Mouse (Mus musculus) limb, embryonic 15.5 days (tissue): Measurements from ENCODE around the gene Irf2bp1. TPM values are rescaled to one million over a fixed set of nuclear protein-coding genes. Genes with fewer than 3 reads are reported as not detected.

Experiments used
- ATAC-seq: fragments of 200-750 bp; cut with Nextera tagmentation; 2 replicates; pipeline ENCODE4 v1.8.0; 2017; ENCODE audit warnings: low read depth, moderate TSS enrichment; ENCODE audit not compliant: insufficient number of reproducible peaks, low FRiP score, low TSS enrichment
- H3K27ac ChIP-seq: fragments of 300-500 bp; sonication (generic); 2 replicates; pipeline ENCODE4 v1.5.1; 2015; ENCODE audit warnings: moderate library complexity, mild to moderate bottlenecking, inconsistent platforms
- H3K27me3 ChIP-seq: fragments of 300-500 bp; sonication (generic); 2 replicates; pipeline ENCODE4 v1.6.1; 2015; ENCODE audit warnings: inconsistent platforms
- H3K36me3 ChIP-seq: fragments of 300-500 bp; sonication (generic); 2 replicates; pipeline ENCODE4 v1.6.1; 2015; ENCODE audit warnings: inconsistent platforms
- H3K4me1 ChIP-seq: fragments of 300-500 bp; sonication (generic); 2 replicates; pipeline ENCODE4 v1.6.1; 2015; ENCODE audit warnings: inconsistent platforms
- H3K4me2 ChIP-seq: fragments of 300-500 bp; sonication (generic); 2 replicates; pipeline ENCODE4 v1.6.1; 2015; ENCODE audit warnings: mild to moderate bottlenecking, inconsistent platforms
- H3K4me3 ChIP-seq: fragments of 300-500 bp; sonication (generic); 2 replicates; pipeline ENCODE4 v1.5.1; 2015; ENCODE audit warnings: mild to moderate bottlenecking, inconsistent platforms
- H3K9ac ChIP-seq: fragments of 300-500 bp; sonication (generic); 2 replicates; pipeline ENCODE4 v1.6.1; 2015; ENCODE audit warnings: inconsistent platforms
- H3K9me3 ChIP-seq: fragments of 300-500 bp; sonication (generic); 2 replicates; pipeline ENCODE4 v1.6.1; 2016; ENCODE audit warnings: inconsistent platforms
- WGBS: fragments of 180-500 bp; shearing (Covaris S2); methylation state at CpG from one replicate; pipeline ENCODE4 v1.1.7; 2015; 5-methylcytosine and 5-hydroxymethylcytosine counted together
- polyA plus RNA-seq: library from polyadenylated mRNA; unstranded; fragments of >200 nt; fragmentation: Nextera tagmentation; extraction: Ambion mirVana; gene quantifications from 2 replicates; pipeline ENCODE4 v1.2.1, GENCODE M21; 2015

Irf2bp1 gene
- polyA plus RNA-seq: 24.0 and 26.1 TPM in 2 replicates

GRCm38 (mm10) chr7:19003902-19004630 lies at the start of gene Irf2bp1:
Gene Irf2bp1 (plus strand): TSS chr7:19004044.
- Histone ChIP-seq H3K4me3 (peak within 1 kb of the TSS; percentile 82), H3K27ac (peak within 1 kb of the TSS; percentile 98), H3K4me2 (peak within 1 kb of the TSS; percentile 97), H3K27me3 (no peaks in the 10 kb centered on the region), H3K9me3 (no peaks in the 10 kb centered on the region), H3K36me3 (peaks cover 28% of the 10 kb centered on the region), H3K9ac (peak within 1 kb of the TSS; percentile 91), H3K4me1 (peaks cover 61% of the 10 kb centered on the region)
- under 1% methylated on average over 79 of the region's 90 CpGs for WGBS
- peak; percentile 68 for ATAC-seq

GRCm38 (mm10) chr7:18957569-18958383 lies 46.1 kb upstream of the Irf2bp1 start:
- 1% methylated on average over 79 of the region's 107 CpGs for WGBS

GRCm38 (mm10) chr7:18958384-18958766 lies 45.5 kb upstream of the Irf2bp1 start:
- H3K9ac ChIP-seq: peak overlapping the region; percentile 35
- no peak overlapping the region for H3K27ac ChIP-seq
- H3K4me1 ChIP-seq: peaks cover 17% of the 10 kb centered on the region
- under 1% methylated on average over 21 of the region's 21 CpGs for WGBS
- H3K4me2 ChIP-seq: peak overlapping the region; percentile 92
- peak overlapping the region; percentile 56 for H3K4me3 ChIP-seq
- H3K36me3 ChIP-seq: no peaks in the 10 kb centered on the region
- H3K9me3 ChIP-seq: no peaks in the 10 kb centered on the region
- no peak for ATAC-seq
- H3K27me3 ChIP-seq: peaks cover 81% of the 10 kb centered on the region

More at GRCm38 (mm10) chr7:18957569-18958383, 46.1 kb upstream of the Irf2bp1 start:
- H3K27me3 ChIP-seq: peaks cover 75% of the 10 kb centered on the region
- H3K27ac ChIP-seq: no peak overlapping the region
- H3K9ac ChIP-seq: peak overlapping the region; percentile 35
- H3K9me3 ChIP-seq: no peaks in the 10 kb centered on the region
- no peaks in the 10 kb centered on the region for H3K36me3 ChIP-seq
- H3K4me2 ChIP-seq: peak overlapping the region; percentile 92
- ATAC-seq: 0 out of 2 replicates have a peak, but pooled peaks have one; percentile 63
- H3K4me1 ChIP-seq: peaks cover 15% of the 10 kb centered on the region
- H3K4me3 ChIP-seq: peak overlapping the region; percentile 56

GRCm38 (mm10) chr7:18959446-18959845 lies 44.4 kb upstream of the Irf2bp1 start:
- Histone ChIP-seq H3K9me3 (no peaks in the 10 kb centered on the region), H3K4me2 (no peak overlapping the region), H3K27ac (no peak overlapping the region), H3K36me3 (no peaks in the 10 kb centered on the region), H3K9ac (no peak overlapping the region), H3K27me3 (peaks cover 90% of the 10 kb centered on the region), H3K4me1 (peaks cover 19% of the 10 kb centered on the region), H3K4me3 (no peak overlapping the region)
- no peak for ATAC-seq
- WGBS: 44% methylated on average over 8 of the region's 8 CpGs

GRCm38 (mm10) chr7:18962171-18962792 lies 41.6 kb upstream of the Irf2bp1 start:
- no peak for ATAC-seq
- H3K4me2 ChIP-seq: no peak overlapping the region
- WGBS: 2% methylated on average over 17 of the region's 17 CpGs
- no peak overlapping the region for H3K4me3 ChIP-seq
- no peaks in the 10 kb centered on the region for H3K36me3 ChIP-seq
- no peaks in the 10 kb centered on the region for H3K9me3 ChIP-seq
- H3K27me3 ChIP-seq: peaks cover 96% of the 10 kb centered on the region
- H3K4me1 ChIP-seq: peaks cover 17% of the 10 kb centered on the region
- no peak overlapping the region for H3K9ac ChIP-seq
- no peak overlapping the region for H3K27ac ChIP-seq

GRCm38 (mm10) chr7:18962795-18963194 lies 41.0 kb upstream of the Irf2bp1 start:
- H3K27ac ChIP-seq: no peak overlapping the region
- no peak overlapping the region for H3K4me2 ChIP-seq
- H3K27me3 ChIP-seq: peaks cover 94% of the 10 kb centered on the region
- H3K36me3 ChIP-seq: no peaks in the 10 kb centered on the region
- WGBS: 1% methylated on average over 18 of the region's 20 CpGs
- peaks cover 12% of the 10 kb centered on the region for H3K4me1 ChIP-seq
- no peaks in the 10 kb centered on the region for H3K9me3 ChIP-seq
- no peak overlapping the region for H3K4me3 ChIP-seq
- no peak for ATAC-seq
- no peak overlapping the region for H3K9ac ChIP-seq

GRCm38 (mm10) chr7:18963294-18963843 lies 40.5 kb upstream of the Irf2bp1 start:
- Histone ChIP-seq H3K36me3 (no peaks in the 10 kb centered on the region), H3K27me3 (peaks cover 89% of the 10 kb centered on the region), H3K27ac (no peak overlapping the region), H3K4me1 (peaks cover 7% of the 10 kb centered on the region), H3K4me2 (no peak overlapping the region), H3K4me3 (no peak overlapping the region), H3K9ac (no peak overlapping the region), H3K9me3 (no peaks in the 10 kb centered on the region)
- ATAC-seq: no peak; the same call in 1 of the 2 replicates
- 2% methylated on average over 19 of the region's 19 CpGs for WGBS

GRCm38 (mm10) chr7:18965312-18965711 lies 38.5 kb upstream of the Irf2bp1 start:
- ATAC-seq: no peak

GRCm38 (mm10) chr7:18967603-18968002 lies 36.2 kb upstream of the Irf2bp1 start:
- peaks cover 51% of the 10 kb centered on the region for H3K27me3 ChIP-seq

More at GRCm38 (mm10) chr7:18965312-18965711, 38.5 kb upstream of the Irf2bp1 start:
- Histone ChIP-seq H3K4me2 (no peak overlapping the region), H3K9ac (no peak overlapping the region), H3K4me3 (no peak overlapping the region), H3K9me3 (no peaks in the 10 kb centered on the region), H3K27ac (no peak overlapping the region), H3K36me3 (no peaks in the 10 kb centered on the region), H3K4me1 (peaks cover 3% of the 10 kb centered on the region; the same call in 1 of the 2 replicates), H3K27me3 (peaks cover 74% of the 10 kb centered on the region)
- 74% methylated on average over 5 of the region's 5 CpGs for WGBS

GRCm38 (mm10) chr7:18970956-18971355 lies 32.9 kb upstream of the Irf2bp1 start:
- Histone ChIP-seq H3K4me3 (no peak overlapping the region), H3K4me1 (no peaks in the 10 kb centered on the region), H3K4me2 (no peak overlapping the region), H3K36me3 (no peaks in the 10 kb centered on the region), H3K9me3 (no peaks in the 10 kb centered on the region), H3K9ac (no peak overlapping the region), H3K27ac (no peak overlapping the region), H3K27me3 (peaks cover 17% of the 10 kb centered on the region)
- no peak for ATAC-seq
- 87% methylated on average over 3 of the region's 3 CpGs for WGBS

More at GRCm38 (mm10) chr7:18967603-18968002, 36.2 kb upstream of the Irf2bp1 start:
- ATAC-seq: no peak
- WGBS: 10% methylated on average over 8 of the region's 8 CpGs
- no peak overlapping the region for H3K27ac ChIP-seq
- H3K4me2 ChIP-seq: no peak overlapping the region
- H3K9me3 ChIP-seq: no peaks in the 10 kb centered on the region
- H3K36me3 ChIP-seq: no peaks in the 10 kb centered on the region
- peaks cover 3% of the 10 kb centered on the region; the same call in 1 of the 2 replicates for H3K4me1 ChIP-seq
- no peak overlapping the region for H3K4me3 ChIP-seq
- no peak overlapping the region for H3K9ac ChIP-seq

- H3K9me3 ChIP-seq: no peaks in the 10 kb centered on the region
- WGBS: 80% methylated on average over 9 of the region's 9 CpGs
- no peak overlapping the region for H3K9ac ChIP-seq
- H3K4me1 ChIP-seq: no peaks in the 10 kb centered on the region
- no peak overlapping the region for H3K27ac ChIP-seq
- ATAC-seq: no peak
- H3K4me3 ChIP-seq: no peak overlapping the region
- H3K4me2 ChIP-seq: no peak overlapping the region
- no peaks in the 10 kb centered on the region for H3K27me3 ChIP-seq
- H3K36me3 ChIP-seq: no peaks in the 10 kb centered on the region
Measured at GRCm38 (mm10) chr7:18978381-18978780, 25.5 kb upstream of the Irf2bp1 start.
